Mouse (Mus musculus): ENCODE data around the gene Vmn2r91.
"Not testable (repeated sequence)": the region's sequence is repeated elsewhere in the genome, so short reads cannot be mapped to it uniquely, and the experiment has no call there.

DNA sequence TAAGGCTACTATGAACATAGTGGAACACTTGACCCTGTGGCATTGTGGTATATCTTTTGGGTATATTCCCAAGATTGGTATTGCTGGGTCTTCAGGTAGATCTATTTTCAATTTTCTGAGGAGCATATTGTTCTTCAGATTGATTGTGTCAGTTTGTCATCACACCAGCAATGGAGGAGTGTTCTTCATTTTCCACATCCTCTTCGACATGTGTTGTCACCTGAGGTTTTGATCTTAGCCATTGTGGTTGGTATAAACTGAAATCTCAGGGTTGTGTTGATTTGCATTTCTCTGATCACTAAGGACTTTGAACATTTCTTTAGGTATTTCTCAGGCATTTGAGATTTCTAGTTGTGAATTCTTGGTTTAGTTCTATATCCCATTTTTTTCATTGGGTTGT is 10.8 kb downstream of the Vmn2r91 start:
- not testable (repeated sequence) for TF ChIP-seq POLR2A (IDR thresholded peaks at IDR 0.05; ENCODE audit: low read depth, low read length); CTCF (IDR thresholded peaks at IDR 0.05; ENCODE audit: extremely low read depth, insufficient read length, insufficient replicate concordance, low read depth, low read length)

Data from small intestine, adult 2 months (tissue).